Comparison of ENCODE assay signal across 8 mouse cellular contexts in the genomic region with DNA sequence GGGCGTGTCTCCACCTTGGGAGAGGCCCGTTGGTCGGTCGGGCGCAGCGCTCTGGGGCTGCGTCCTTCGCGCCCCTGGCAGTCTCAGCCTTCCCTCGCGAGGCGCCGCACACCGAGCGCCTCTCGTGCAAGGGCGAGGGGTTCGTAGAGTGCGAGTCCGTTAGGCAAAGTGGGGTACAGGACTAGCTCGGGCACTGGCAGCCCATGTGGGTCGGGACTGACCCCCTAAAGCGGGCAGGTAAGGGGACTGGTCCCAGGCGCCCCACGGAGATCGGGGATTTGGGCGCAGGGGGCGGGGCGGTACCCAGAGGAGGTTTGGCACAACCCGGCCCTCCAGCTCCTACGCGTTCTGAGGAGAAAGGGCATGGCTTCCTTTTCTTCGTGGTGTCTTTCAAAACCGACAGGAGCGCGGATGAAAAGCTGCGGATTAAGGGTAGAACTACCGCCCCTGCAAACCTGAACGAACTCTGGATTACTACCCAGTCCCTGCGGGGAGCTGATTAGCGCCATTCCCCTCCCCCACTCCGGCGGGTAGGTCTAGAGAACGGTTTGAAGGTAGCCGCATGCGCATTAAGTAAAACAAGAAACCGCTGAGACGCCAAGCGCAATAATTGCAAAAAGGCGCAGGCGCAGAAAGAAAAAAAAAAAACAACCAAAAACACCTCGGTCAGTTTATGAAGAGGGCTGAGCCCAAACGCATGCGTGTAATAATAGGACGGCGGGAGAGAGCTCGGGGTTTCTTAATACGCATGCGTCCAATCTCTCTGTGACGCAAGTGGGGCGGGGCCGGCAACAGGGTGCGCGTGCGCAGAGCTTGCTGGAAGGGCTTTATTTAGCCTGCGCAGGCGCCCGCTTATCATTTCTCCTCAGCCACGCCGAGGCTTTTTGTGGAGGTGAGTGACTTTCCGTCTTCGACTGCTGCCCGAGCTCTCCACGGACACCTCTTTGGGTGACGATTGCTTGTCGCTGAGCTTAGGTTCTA. TPM values are rescaled to one million over a fixed set of nuclear protein-coding genes. Genes with fewer than 3 reads are reported as not detected.
DNase-seq lines count a peak whose midpoint lies in the region; ATAC-seq lines count a peak whose summit lies in the region.

Gene Hnrnph1 (plus strand): TSS at position 80 of the 981 bp plus-strand sequence.

- peak within 1 kb of the TSS; percentile 99 for H3K9ac ChIP-seq in hindbrain, embryonic 16.5 days (ENCODE audit: low read depth, low read length)

- no peaks in the 10 kb centered on the region for H3K27me3 ChIP-seq in hindbrain, embryonic 16.5 days (replicated peaks; ENCODE audit: control insufficient read depth, insufficient read depth, low read length)

- H3K4me1 ChIP-seq in hindbrain, embryonic 16.5 days (ENCODE audit: control insufficient read depth, insufficient read depth, low read depth, low read length): peaks cover 20% of the 10 kb centered on the region

- H3K27ac ChIP-seq in hindbrain, embryonic 16.5 days (ENCODE audit: low read depth, low read length): peak within 1 kb of the TSS; percentile 99
- peak within 1 kb of the TSS; percentile 89 for H3K27ac ChIP-seq in macrophage

- DNase-seq in WW6 (ENCODE audit: low read depth, low spot score): peak; percentile 98
- DNase-seq in cerebellum, postnatal 4 days (ENCODE audit: low spot score in 2 of 2): peak; percentile 96 to 99
- peak; percentile 99 for DNase-seq in gastrocnemius, adult 18-20 months (ENCODE audit: low spot score)
- DNase-seq in left cerebral cortex, adult 18-20 months (ENCODE audit: low spot score in 2 of 2): peak; percentile 96 to 97
- peak; percentile 98 for DNase-seq in right cerebral cortex, adult 18-20 months
- peak; percentile 96 for DNase-seq in urinary bladder, postnatal 10 days (ENCODE audit: low spot score)

- peak within 1 kb of the TSS; percentile 91 for H3K4me2 ChIP-seq in hindbrain, embryonic 16.5 days (ENCODE audit: low read length)

- H3K79me2 ChIP-seq in macrophage (ENCODE audit: inconsistent target): peaks cover 38% of the 10 kb centered on the region

- H3K36me3 ChIP-seq in hindbrain, embryonic 16.5 days (ENCODE audit: control insufficient read depth, insufficient read depth, low read length): peaks cover 3% of the 10 kb centered on the region; the same call in 1 of the 2 replicates
- H3K36me3 ChIP-seq in macrophage (ENCODE audit: inconsistent target): peaks cover 19% of the 10 kb centered on the region

- H3K9me3 ChIP-seq in hindbrain, embryonic 16.5 days (ENCODE audit: control insufficient read depth, low read length): no peaks in the 10 kb centered on the region

- WGBS in hindbrain, embryonic 16.5 days: 0% methylated on average over 76 of the region's 76 CpGs
- 1% methylated on average over 72 of the region's 76 CpGs for WGBS in macrophage (ENCODE audit: missing documents)

- H3K4me3 ChIP-seq in hindbrain, embryonic 16.5 days (ENCODE audit: low read length): peak within 1 kb of the TSS; percentile 92
- peak within 1 kb of the TSS; percentile 53 for H3K4me3 ChIP-seq in macrophage (ENCODE audit: inconsistent target)

- ATAC-seq in hindbrain, embryonic 16.5 days: peak; percentile 95

RNA-seq across cellular contexts. Expression of gene Hnrnph1, which starts in this region (rescaled TPM):
- total RNA-seq in gastrocnemius, adult 18-20 months (2021): 10 to 100 TPM; 74.6 to 98.6 TPM
- polyA plus RNA-seq in hindbrain, embryonic 16.5 days (2015; fragmentation: Nextera tagmentation; extraction: Ambion mirVana): 384 and 414 TPM in 2 replicates
- 100 to 1,000 TPM; 257 to 271 TPM for total RNA-seq in left cerebral cortex, adult 18-20 months (2021)
- total RNA-seq in macrophage (2018; cell fraction: chromatin; rRNA removed): 1,000 to 10,000 TPM in 10 of 26 experiments, 100 to 1,000 TPM in 16; 605 to 1,348 (median 957) TPM
- 10 to 100 TPM; 37.2 to 89.7 (median 55.3) TPM for total RNA-seq in macrophage (2018; cell fraction: cytosol; rRNA removed)
- total RNA-seq in macrophage (2018; cell fraction: nucleus; rRNA removed): 1,000 to 10,000 TPM in 1 of 26 experiments, 100 to 1,000 TPM in 25; 343 to 1,018 (median 635) TPM
- 98.4 to 136 TPM (median 136 TPM) in 3 replicates for polyA plus RNA-seq in macrophage (2018)

Comparison
In these comparisons a context has a peak if more than half of its experiments do, and no peak if none do; other contexts are left out.
1. Peak in every context shown above with its lines: DNase-seq, ATAC-seq, H3K4me3 ChIP-seq and H3K27ac ChIP-seq.